Mouse (Mus musculus) stomach, postnatal 0 days (tissue): ENCODE measurements around the gene Kif21b.

Experiments used
- CTCF ChIP-seq: IDR thresholded peaks from 2 replicates; pipeline ENCODE4 v1.5.1; 2016; ENCODE audit warnings: antibody characterized with exemption, low read depth, mild to moderate bottlenecking, moderate library complexity
- EP300 ChIP-seq: optimal IDR thresholded peaks from 2 replicates; pipeline ENCODE3; 2016; ENCODE audit warnings: antibody characterized with exemption

GRCm38 (mm10) chr1:136102981-136103380 is 28.2 kb upstream of the Kif21b start:
- TF ChIP-seq CTCF: no peak
- no peak for TF ChIP-seq EP300
